Mouse (Mus musculus): Measurements from ENCODE around the gene Tubgcp4. TPM values are rescaled to one million over a fixed set of nuclear protein-coding genes. Genes with fewer than 3 reads are reported as not detected.
"Not testable (repeated sequence)": the region's sequence is repeated elsewhere in the genome, so short reads cannot be mapped to it uniquely, and the experiment has no call there.

The Tubgcp4 gene
- polyA plus RNA-seq (2014; fragmentation: Nextera tagmentation; extraction: Ambion mirVana): 44.3 and 56.5 TPM in 2 replicates

DNA sequence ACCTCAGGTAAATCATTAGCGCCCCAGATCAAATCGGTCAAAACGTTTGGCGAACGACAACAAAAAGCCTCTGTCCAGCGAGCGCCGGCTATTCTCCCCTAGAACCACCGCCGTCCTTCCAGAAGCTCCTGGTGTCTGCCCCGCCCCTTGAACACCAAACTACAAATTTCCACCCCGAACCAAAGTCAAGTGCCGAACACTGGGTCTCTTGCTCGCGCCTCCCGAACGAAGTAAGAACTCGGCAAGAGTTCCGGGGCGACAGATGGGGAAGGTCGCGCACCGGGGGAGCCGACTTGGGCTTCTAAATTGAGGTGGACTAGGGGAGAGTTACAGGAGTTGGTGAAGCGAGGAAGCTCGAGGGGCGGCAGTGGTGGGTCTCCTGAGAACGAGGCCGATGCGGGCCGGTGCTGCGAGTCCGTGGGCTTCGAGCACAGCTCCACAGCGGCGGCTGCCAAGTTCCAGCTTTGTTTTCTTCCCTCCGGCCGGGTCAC, at the start of gene Tubgcp4:
Tubgcp4 (plus strand) TSS at position 174 of the 491 bp plus-strand sequence.
- peak within 1 kb of the TSS; percentile 89 for H3K4me3 ChIP-seq (ENCODE audit: low read depth, low read length)
- ATAC-seq (ENCODE audit: low read depth): peak; percentile 66
- under 1% methylated on average over 38 of the region's 38 CpGs for WGBS
- peak within 1 kb of the TSS; percentile 78 for H3K27ac ChIP-seq (ENCODE audit: low read depth, low read length)
- H3K36me3 ChIP-seq (ENCODE audit: control insufficient read depth, insufficient read depth, low read length): peaks cover 23% of the 10 kb centered on the region; the same call in 1 of the 2 replicates
- H3K4me1 ChIP-seq (ENCODE audit: control insufficient read depth, insufficient read depth, low read length): peaks cover 24% of the 10 kb centered on the region
- H3K4me2 ChIP-seq (ENCODE audit: low read depth, low read length): peak within 1 kb of the TSS; percentile 92
- no peaks in the 10 kb centered on the region for H3K9me3 ChIP-seq (ENCODE audit: control insufficient read depth, low read length)
- peak within 1 kb of the TSS; percentile 77 for H3K9ac ChIP-seq (replicated peaks; ENCODE audit: low read depth, low read length)
- H3K27me3 ChIP-seq (ENCODE audit: control insufficient read depth, insufficient read depth, low read length): no peaks in the 10 kb centered on the region

DNA sequence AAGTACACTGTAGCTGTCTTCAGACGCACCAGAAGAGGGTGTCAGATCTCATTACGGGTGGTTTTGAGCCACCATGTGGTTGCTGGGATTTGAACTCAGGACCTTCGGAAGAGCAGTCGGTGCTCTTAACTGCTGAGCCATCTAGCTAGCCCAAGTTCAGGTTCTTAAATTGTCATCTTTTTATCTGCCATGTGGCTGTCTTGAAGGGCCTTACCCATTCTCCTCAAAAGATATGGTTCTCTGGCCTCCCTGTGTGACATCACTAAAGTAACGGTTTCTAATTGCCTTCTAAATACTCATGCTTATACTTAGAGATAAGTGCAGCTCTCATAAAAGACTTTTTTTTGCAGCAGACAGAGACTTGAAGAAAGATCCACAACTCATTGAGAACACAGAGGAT, 44.2 kb upstream of the Tubgcp4 start:
- not testable (repeated sequence) for H3K27me3 ChIP-seq (ENCODE audit: control insufficient read depth, insufficient read depth, low read length); H3K27ac ChIP-seq (ENCODE audit: low read depth, low read length); H3K4me2 ChIP-seq (ENCODE audit: low read depth, low read length); H3K36me3 ChIP-seq (ENCODE audit: control insufficient read depth, insufficient read depth, low read length); H3K4me3 ChIP-seq (ENCODE audit: low read depth, low read length); H3K4me1 ChIP-seq (ENCODE audit: control insufficient read depth, insufficient read depth, low read length); H3K9me3 ChIP-seq (ENCODE audit: control insufficient read depth, low read length); ATAC-seq (ENCODE audit: low read depth); H3K9ac ChIP-seq (replicated peaks; ENCODE audit: low read depth, low read length)
- 94% methylated on average over 5 of the region's 5 CpGs for WGBS

DNA sequence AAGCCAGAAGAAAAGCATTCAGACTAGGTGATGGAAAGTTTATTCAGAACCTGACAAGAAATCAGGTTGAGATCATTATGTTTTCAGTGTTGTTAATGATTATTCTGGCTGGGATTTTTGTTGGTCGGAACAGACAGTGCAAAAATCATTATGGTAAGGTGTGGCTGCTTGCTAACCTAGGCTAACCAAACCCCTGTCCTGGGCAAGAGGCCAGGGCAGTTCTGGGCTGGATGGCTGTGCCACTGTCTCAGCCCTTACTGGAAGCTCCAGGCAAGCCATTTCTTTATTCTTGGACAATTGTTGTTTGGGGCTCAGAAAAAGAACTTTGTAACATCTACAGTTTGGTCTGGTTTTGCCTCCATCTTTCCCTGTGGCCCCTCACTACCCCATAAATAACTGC, 42.9 kb upstream of the Tubgcp4 start:
- WGBS: 89% methylated on average over 1 of the region's 1 CpGs
- no peak overlapping the region for H3K9ac ChIP-seq (replicated peaks; ENCODE audit: low read depth, low read length)

DNA sequence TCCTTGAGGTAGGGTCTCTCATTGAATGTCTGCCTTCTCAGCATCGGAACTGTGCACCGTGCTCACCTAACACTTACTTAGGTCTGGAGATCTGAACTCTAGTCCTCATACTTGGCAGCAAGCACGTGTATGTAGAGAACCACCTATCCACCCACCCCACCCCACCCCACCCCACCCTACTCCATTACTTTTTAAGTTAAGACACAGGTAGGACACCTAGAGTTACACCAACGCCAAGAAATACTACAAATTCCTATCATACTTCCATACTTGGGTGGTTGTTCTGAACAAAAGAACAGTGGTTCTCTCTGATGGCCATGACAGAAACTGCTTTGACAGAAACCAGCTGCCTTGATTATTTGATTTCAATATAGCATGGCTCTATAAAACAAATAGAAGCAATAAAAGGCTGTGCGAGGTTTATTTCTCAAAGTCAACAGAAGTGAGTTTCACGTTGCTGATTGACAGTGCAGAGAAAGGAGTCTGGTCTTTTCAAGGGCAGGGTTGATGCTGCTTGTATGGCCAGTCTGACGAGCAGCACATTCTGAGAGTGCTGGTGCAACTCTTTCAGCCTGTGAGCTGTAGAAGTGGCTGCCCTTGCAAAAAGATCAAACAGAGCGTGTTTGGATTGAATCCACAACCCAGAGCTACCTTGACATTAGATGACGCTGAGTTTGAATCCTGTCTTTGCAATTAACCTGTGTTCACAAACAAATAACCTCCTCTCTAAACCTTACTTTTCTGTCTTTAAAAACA, 41.4 kb upstream of the Tubgcp4 start:
- no peaks in the 10 kb centered on the region for H3K4me1 ChIP-seq (ENCODE audit: control insufficient read depth, insufficient read depth, low read length)
- no peaks in the 10 kb centered on the region for H3K27me3 ChIP-seq (ENCODE audit: control insufficient read depth, insufficient read depth, low read length)
- no peak for ATAC-seq (ENCODE audit: low read depth)
- H3K9me3 ChIP-seq (ENCODE audit: control insufficient read depth, low read length): no peaks in the 10 kb centered on the region
- 78% methylated on average over 9 of the region's 9 CpGs for WGBS
- no peak overlapping the region for H3K9ac ChIP-seq (replicated peaks; ENCODE audit: low read depth, low read length)
- H3K4me3 ChIP-seq (ENCODE audit: low read depth, low read length): no peak overlapping the region
- H3K27ac ChIP-seq (ENCODE audit: low read depth, low read length): no peak overlapping the region
- no peak overlapping the region for H3K4me2 ChIP-seq (ENCODE audit: low read depth, low read length)
- H3K36me3 ChIP-seq (ENCODE audit: control insufficient read depth, insufficient read depth, low read length): no peaks in the 10 kb centered on the region

More for the DNA sequence above, 42.9 kb upstream of the Tubgcp4 start:
- Histone ChIP-seq H3K4me3 (ENCODE audit: low read depth, low read length) (no peak overlapping the region), H3K9me3 (ENCODE audit: control insufficient read depth, low read length) (no peaks in the 10 kb centered on the region), H3K4me1 (ENCODE audit: control insufficient read depth, insufficient read depth, low read length) (no peaks in the 10 kb centered on the region), H3K36me3 (ENCODE audit: control insufficient read depth, insufficient read depth, low read length) (no peaks in the 10 kb centered on the region), H3K27ac (ENCODE audit: low read depth, low read length) (no peak overlapping the region), H3K4me2 (ENCODE audit: low read depth, low read length) (no peak overlapping the region), H3K27me3 (ENCODE audit: control insufficient read depth, insufficient read depth, low read length) (no peaks in the 10 kb centered on the region)
- no peak for ATAC-seq (ENCODE audit: low read depth)

DNA sequence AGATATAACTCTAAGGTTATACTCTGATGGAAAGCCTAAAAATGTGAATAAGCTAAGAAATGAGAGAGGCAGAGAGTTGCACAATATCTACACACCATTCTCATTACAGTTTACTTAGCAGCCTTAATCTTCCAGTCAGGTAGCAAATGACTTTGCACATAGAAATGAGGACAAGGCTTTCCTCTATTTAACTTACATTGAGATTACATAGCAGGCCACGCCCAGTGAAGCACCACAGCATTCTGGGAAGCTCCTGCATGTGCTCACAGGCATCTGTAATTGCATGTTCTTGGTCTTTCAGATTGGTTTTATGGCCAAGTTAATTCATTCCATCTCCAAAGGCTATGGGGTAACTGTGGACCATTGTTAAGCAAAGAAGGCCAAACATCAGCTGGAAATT, 37.6 kb upstream of the Tubgcp4 start:
- H3K27me3 ChIP-seq (ENCODE audit: control insufficient read depth, insufficient read depth, low read length): no peaks in the 10 kb centered on the region
- H3K4me1 ChIP-seq (ENCODE audit: control insufficient read depth, insufficient read depth, low read length): no peaks in the 10 kb centered on the region; the same call in 1 of the 2 replicates
- no peaks in the 10 kb centered on the region for H3K9me3 ChIP-seq (ENCODE audit: control insufficient read depth, low read length)
- H3K4me2 ChIP-seq (ENCODE audit: low read depth, low read length): no peak overlapping the region
- no peak overlapping the region for H3K4me3 ChIP-seq (ENCODE audit: low read depth, low read length)
- no peaks in the 10 kb centered on the region for H3K36me3 ChIP-seq (ENCODE audit: control insufficient read depth, insufficient read depth, low read length)
- H3K27ac ChIP-seq (ENCODE audit: low read depth, low read length): no peak overlapping the region
- no peak for ATAC-seq (ENCODE audit: low read depth)
- H3K9ac ChIP-seq (replicated peaks; ENCODE audit: low read depth, low read length): no peak overlapping the region
- 65% methylated on average over 1 of the region's 1 CpGs for WGBS

DNA sequence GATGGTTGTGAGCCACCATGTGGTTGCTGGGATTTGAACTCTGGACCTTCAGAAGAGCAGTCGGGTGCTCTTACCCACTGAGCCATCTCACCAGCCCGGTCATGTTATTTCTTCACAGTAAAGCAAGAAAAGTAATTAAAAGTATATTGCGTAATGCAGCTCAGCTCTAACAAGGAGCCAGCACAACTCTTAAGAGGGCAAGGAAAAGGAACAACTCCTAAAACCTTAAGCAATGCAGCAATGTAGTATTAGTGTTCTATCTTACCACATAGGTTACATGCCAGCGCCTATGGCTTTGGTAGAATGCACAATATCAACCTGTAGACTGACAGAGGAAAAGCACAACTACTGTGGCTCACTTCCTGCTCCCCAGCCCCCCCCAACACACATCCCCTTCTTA, 33.1 kb upstream of the Tubgcp4 start:
- Histone ChIP-seq H3K27ac (ENCODE audit: low read depth, low read length) (no peak overlapping the region), H3K27me3 (ENCODE audit: control insufficient read depth, insufficient read depth, low read length) (no peaks in the 10 kb centered on the region), H3K4me2 (ENCODE audit: low read depth, low read length) (no peak overlapping the region), H3K4me3 (ENCODE audit: low read depth, low read length) (no peak overlapping the region), H3K4me1 (ENCODE audit: control insufficient read depth, insufficient read depth, low read length) (peaks cover 20% of the 10 kb centered on the region), H3K36me3 (ENCODE audit: control insufficient read depth, insufficient read depth, low read length) (0 out of 2 replicates have a peak, but pooled peaks cover 4% of the 10 kb centered on the region), H3K9me3 (ENCODE audit: control insufficient read depth, low read length) (no peaks in the 10 kb centered on the region), H3K9ac (replicated peaks; ENCODE audit: low read depth, low read length) (no peak overlapping the region)
- 98% methylated on average over 4 of the region's 4 CpGs for WGBS
- ATAC-seq (ENCODE audit: low read depth): no peak

DNA sequence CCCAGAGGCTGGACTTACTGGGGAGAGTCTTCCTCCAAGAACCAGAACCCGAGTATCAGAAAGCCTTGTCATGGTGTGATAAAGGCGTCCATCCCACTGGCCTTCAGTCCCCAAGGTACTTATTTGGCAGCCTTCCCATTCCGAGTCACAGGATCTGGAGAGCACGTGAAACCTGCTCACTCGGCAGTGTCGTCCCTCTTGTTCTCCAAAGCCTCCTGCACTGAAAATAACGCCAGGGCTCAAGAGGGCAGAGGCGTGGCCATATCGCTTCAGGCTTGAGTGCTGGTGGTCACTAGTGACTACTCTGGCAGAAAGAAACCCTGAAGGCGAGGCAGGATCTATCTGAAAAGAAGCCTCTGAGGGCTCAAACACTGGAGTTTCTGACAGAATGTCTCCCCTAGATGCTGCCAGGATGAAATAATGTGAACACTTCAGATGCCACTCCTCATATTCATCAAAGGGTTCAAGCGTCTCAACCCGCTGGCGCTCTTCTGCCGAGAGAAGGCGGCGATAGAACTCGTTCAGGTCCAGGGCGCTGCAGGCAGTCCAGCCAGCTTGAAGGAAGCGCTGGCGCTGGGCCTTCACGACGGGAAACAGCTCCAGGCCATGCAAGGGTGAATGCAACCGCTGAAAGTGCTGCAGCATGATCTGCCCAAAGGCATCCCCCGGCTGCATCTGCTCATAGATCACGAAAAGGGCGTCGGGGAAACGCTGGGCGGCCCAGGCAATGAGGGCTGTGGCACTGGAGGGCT, 31.0 kb upstream of the Tubgcp4 start:
- Histone ChIP-seq H3K27me3 (ENCODE audit: control insufficient read depth, insufficient read depth, low read length) (no peaks in the 10 kb centered on the region), H3K9me3 (ENCODE audit: control insufficient read depth, low read length) (no peaks in the 10 kb centered on the region), H3K27ac (ENCODE audit: low read depth, low read length) (peak overlapping the region; percentile 99), H3K36me3 (ENCODE audit: control insufficient read depth, insufficient read depth, low read length) (0 out of 2 replicates have a peak, but pooled peaks cover 7% of the 10 kb centered on the region), H3K4me1 (ENCODE audit: control insufficient read depth, insufficient read depth, low read length) (peaks cover 20% of the 10 kb centered on the region), H3K4me2 (ENCODE audit: low read depth, low read length) (peak overlapping the region; percentile 82), H3K4me3 (ENCODE audit: low read depth, low read length) (peak overlapping the region; percentile 63), H3K9ac (replicated peaks; ENCODE audit: low read depth, low read length) (peak overlapping the region; percentile 86)
- ATAC-seq (ENCODE audit: low read depth): no peak
- 47% methylated on average over 29 of the region's 29 CpGs for WGBS

DNA sequence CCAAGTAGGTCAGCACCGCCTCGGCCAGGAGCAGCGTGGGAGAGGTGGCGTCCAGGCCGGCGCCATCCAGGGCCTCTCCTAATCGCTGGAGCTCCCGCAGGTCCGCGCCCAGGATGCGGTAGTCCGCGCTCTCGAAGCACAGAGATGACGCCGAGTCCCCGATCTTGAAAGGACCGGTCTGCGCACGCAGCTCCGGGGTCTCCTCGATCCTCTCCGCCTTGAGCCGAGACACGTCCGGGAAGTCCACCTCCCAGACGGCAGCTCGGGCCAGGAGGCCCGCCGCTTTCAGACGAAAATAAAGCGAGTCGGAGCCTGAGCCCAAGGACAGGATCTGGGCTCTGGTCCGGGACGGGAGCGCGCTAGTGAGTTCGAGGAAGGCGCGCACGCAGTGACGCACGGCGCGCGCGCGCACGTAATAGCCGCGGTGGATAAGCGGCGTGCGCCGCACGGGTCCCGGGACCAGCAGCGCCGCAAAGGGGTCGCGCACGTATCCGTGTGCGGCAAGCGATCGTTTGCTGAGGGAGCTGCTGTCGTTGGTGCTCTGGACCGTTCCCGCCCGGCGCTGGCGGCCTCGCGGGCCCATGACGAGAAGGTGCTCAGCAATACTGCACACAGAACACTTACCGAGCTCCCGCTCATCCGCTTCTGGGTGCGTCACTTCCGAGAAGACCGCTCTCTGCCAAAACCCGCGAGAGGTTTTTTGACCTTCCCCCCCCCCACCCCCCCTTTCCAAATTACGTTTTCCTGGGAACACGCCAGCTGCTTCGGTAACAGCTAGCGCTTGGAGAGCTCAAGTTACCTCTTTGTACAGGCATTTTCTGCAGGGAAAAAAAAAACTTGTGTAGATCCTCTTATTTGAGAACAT, 30.2 kb upstream of the Tubgcp4 start, which contains the start of the genes Adal and Lcmt2:
Adal (plus strand) TSS at position 411 of the 865 bp plus-strand sequence.
Lcmt2 (minus strand) TSS at position 636 of the 865 bp plus-strand sequence.
- peak; percentile 96 for ATAC-seq (ENCODE audit: low read depth)
- H3K4me1 ChIP-seq (ENCODE audit: control insufficient read depth, insufficient read depth, low read length): peaks cover 20% of the 10 kb centered on the region

More for the DNA sequence above, 30.2 kb upstream of the Tubgcp4 start, which contains the start of the genes Adal and Lcmt2:
- Histone ChIP-seq H3K9ac (replicated peaks; ENCODE audit: low read depth, low read length) (peak within 1 kb of the TSS; percentile 86), H3K4me3 (ENCODE audit: low read depth, low read length) (peak within 1 kb of the TSS; percentile 63), H3K4me2 (ENCODE audit: low read depth, low read length) (peak within 1 kb of the TSS; percentile 82), H3K36me3 (ENCODE audit: control insufficient read depth, insufficient read depth, low read length) (0 out of 2 replicates have a peak, but pooled peaks cover 7% of the 10 kb centered on the region), H3K27me3 (ENCODE audit: control insufficient read depth, insufficient read depth, low read length) (no peaks in the 10 kb centered on the region), H3K27ac (ENCODE audit: low read depth, low read length) (peak within 1 kb of the TSS; percentile 99), H3K9me3 (ENCODE audit: control insufficient read depth, low read length) (no peaks in the 10 kb centered on the region)
- WGBS: under 1% methylated on average over 86 of the region's 87 CpGs
